Mouse (Mus musculus): ENCODE measurements around the gene Cat.
A peak's percentile ranks its signal among the peaks of the same experiment; 100 is the strongest.

The Cat gene

GRCm38 (mm10) chr2:103432695-103433275 is 52.2 kb downstream of the Cat start:
- DNase-seq, result no peak

- no peak for DNase-seq
Measured at GRCm38 (mm10) chr2:103430712-103431111, 54.2 kb downstream of the Cat start.

- DNase-seq, result no peak
Measured at GRCm38 (mm10) chr2:103428356-103428755, 56.6 kb downstream of the Cat start.

GRCm38 (mm10) chr2:103425456-103426063 is 59.4 kb downstream of the Cat start:
- DNase-seq, result no peak

- peak; percentile 76 for DNase-seq
Measured at GRCm38 (mm10) chr2:103424349-103425026, 60.5 kb downstream of the Cat start.

GRCm38 (mm10) chr2:103423884-103424283 is 61.1 kb downstream of the Cat start:
- DNase-seq, result no peak

GRCm38 (mm10) chr2:103420650-103421507 is 64.1 kb downstream of the Cat start:
- peak; percentile 56 for DNase-seq

GRCm38 (mm10) chr2:103415774-103416173 is 69.2 kb downstream of the Cat start:
- DNase-seq, result no peak

- DNase-seq, result no peak
Measured at GRCm38 (mm10) chr2:103413381-103413780, 71.6 kb downstream of the Cat start.

- DNase-seq, result no peak
Measured at GRCm38 (mm10) chr2:103411816-103412215, 73.1 kb downstream of the Cat start.

GRCm38 (mm10) chr2:103411348-103411747 is 73.6 kb downstream of the Cat start, which contains the start of gene Elf5:
TSS of gene Elf5 (plus strand) at chr2:103411688.
- no peak for DNase-seq

GRCm38 (mm10) chr2:103406239-103406638 is 78.7 kb downstream of the Cat start:
- DNase-seq, result no peak
